Mouse (Mus musculus) frontal cortex, postnatal 14 days (tissue): Measurements from ENCODE around the gene Bola2.
"Not testable (repeated sequence)": the region's sequence is repeated elsewhere in the genome, so short reads cannot be mapped to it uniquely, and the experiment has no call there.

ENCODE experiments used
- DNase-seq, 2 experiments: peaks; one replicate each; pipeline ENCODE4 v3.0.0; 2022; ENCODE audit warnings: low spot score in 2 of 2

Gene Bola2

GRCm38 (mm10) chr7:126708175-126708952 is 13.2 kb downstream of the Bola2 start:
- no peak for DNase-seq

- no peak for DNase-seq
Observed at GRCm38 (mm10) chr7:126710266-126710665, 15.1 kb downstream of the Bola2 start.

GRCm38 (mm10) chr7:126711910-126712309 is 16.7 kb downstream of the Bola2 start:
- DNase-seq = no peak

- no peak for DNase-seq
Observed at GRCm38 (mm10) chr7:126715679-126716078, 20.5 kb downstream of the Bola2 start.

DNA sequence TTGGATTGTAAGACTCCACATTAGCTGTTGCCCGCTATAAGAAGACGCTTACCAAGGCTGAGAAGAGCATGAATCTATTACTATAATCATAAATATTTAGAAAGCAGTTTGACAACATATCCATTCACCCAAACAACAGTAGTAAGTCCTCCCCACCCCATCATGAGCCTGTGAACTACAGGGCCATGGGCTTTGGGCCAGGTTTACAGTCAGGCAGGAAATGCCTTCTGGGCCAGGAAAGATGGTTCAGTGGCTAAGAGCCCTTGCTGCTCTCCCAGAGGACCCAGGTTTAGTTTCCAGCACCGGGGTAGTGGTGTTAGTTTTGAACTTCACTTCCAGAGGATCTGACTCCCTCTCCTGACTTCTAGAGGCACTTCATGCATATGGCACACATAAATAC is 22.4 kb downstream of the Bola2 start:
- no peak for DNase-seq

GRCm38 (mm10) chr7:126718787-126719337 is 23.7 kb downstream of the Bola2 start:
- DNase-seq = no peak

DNA sequence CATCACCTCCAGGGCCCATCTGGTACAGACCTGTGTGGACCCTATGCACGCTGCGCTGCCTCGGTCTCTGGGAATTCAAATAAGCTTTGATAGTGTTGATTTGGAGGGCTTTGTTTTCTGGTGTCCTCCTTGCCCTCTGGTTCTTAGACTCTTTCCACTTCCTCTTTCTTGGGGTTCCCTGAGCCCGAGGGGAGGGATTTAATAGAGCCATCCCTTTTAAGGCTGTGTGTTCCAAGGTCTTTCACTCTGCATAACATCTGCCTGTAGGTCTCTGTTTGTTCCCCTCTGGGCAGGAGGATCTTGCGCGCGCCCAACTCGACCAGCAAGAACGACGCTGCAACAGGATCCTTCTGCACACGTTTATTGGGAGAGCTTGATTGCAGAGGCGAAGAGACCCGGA is 26.4 kb downstream of the Bola2 start:
- no peak for DNase-seq

DNA sequence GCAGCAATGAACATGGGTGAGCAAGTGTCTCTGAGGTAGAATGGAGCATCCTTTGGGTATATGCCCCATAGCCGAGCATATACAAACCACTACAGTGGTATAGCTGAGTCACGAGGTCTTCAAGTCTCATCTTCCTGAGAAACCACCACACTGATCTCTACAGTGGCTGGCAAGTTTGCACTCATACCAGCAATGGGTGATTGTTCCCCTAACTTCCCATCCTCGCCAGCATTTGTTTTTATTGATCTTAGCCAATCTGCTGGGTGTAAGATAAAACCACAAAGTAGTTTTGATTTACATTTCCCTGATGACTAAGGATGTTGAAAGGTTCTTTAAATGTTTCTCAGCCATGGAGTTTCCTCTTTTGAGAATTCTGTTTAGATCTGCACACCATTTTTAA is 29.9 kb downstream of the Bola2 start:
- no peak for DNase-seq

GRCm38 (mm10) chr7:126725667-126726066 is 30.5 kb downstream of the Bola2 start:
- DNase-seq = no peak

DNA sequence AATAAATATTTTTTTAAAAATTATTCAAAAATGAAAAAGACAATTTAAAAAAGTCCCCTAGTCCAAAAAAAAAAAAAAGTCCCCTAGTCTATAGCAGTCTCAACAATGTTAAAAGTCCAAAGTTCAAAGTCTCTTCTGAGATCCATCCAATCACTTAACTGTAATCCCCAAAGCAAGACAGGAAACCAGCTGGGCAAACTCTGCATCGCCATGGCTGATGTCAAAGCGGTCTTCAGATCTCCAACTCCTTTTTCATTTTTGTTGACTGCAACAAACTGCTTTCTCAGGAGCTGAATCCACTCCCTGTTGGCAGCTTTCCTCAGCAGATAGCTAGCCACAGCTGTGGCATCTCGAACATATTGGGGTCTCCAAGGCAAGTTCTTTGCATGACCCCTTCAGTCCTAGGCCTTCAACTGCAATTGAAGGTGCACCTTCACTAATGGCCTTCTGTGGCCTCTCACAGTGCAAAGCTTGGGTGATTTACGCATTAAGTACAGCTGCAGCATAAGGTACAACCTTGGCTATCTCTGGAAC is 35.1 kb downstream of the Bola2 start:
- not testable (repeated sequence) for DNase-seq

DNA sequence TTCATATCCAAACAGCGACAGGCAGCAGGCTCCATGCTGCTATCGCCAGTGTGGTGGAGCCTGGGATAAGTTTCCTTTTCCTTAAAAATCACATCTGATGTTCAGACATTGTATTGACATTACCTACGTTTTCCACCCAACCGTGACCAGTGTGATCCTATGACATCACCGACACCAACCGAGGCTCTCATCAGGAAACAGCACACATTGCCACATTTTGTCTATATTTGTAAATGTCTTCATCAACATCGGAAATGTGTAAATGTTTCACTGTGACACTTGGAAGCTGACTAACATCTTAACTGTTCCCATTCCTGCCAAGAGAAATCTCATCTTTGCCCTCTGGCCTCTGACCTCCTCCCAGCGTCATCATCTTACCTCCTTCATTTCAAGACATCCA is 40.9 kb downstream of the Bola2 start:
- DNase-seq = no peak

- no peak for DNase-seq
Observed at GRCm38 (mm10) chr7:126739551-126739950, 44.4 kb downstream of the Bola2 start.

DNA sequence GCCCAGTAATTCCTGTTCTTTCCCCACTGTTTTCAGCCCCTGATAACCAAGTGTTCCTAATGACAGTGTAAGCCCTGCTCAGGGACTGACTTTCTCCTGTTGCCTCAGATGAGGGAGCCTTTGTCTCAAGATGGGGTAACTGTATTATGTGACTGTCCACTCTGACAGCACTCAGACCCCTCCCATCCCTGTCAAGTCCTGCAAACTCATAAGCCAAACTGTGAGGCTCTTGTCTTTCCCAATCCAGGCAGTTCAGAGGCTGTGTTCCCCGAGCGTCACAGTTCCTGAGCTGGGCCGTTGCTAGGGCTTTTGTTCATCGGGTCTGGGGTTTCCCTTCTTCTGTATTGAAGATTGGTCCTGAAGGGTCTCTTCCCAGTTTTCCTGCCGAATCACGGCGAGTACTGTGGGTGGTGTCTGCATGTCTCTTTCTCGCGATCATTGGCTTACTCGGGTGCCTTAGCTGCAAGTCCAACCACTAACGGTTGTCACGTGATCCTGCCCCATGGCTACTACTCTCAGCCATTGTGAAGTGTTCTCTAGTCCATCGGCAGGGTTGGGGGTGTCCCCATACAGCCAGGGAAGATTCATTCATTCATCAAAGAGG is 45.0 kb downstream of the Bola2 start:
- DNase-seq = no peak

DNA sequence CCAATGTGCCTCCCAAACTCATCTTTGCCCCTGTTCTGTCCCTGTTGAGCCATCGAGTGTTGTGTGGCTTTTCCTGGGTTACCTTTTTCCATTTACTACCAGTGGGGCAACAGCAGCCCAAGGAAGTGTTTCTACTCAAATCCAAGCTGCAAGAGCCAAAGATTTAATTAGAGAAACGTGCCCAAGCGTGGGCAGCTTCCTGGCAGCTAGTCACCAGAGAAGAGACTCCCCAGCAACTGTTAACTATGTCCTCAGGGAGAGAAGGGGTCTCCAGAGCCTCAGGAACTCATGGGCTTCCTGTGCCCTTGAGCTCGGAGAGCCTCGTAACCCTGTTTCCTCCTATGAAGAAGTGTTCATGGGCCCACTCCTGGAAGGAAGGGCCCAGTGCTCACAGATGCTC is 45.8 kb downstream of the Bola2 start:
- DNase-seq = no peak

DNA sequence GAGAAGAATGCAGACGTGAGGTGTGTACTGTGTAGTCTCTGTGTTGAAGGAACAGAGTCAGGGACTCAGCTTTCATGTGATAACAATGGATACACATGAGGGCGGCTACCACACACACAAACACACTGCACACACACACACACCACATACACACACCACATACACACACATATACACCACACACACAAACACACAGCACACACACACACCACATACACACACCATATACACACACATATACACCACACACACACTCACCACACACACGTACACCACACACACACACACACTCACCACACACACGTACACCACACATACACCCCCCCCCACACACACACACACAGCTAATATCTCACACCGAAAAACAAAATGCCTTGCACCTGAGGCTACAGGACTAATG is 46.3 kb downstream of the Bola2 start:
- no peak for DNase-seq

GRCm38 (mm10) chr7:126741964-126742482 is 46.8 kb downstream of the Bola2 start:
- DNase-seq = no peak

- DNase-seq = no peak
Observed at GRCm38 (mm10) chr7:126746066-126746465, 50.9 kb downstream of the Bola2 start.

DNA sequence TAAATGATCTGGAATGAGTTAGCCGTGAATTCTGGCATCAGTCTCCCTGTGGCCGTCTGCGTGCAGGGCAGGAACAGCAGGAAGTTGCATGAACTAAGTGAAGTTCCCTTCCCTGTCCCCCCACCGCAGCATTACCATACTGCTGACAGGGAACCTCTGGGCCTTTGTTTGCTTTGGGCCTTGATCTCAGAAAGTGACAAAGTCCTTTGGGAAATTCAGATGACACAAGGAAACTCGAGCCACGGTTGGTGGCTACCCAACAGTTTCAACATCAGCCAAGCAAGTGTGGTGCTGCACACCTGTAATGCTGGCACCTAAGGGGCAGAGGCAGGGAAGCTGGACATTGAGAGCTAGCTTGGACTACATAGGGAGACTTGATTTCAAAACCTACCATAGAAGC is 51.6 kb downstream of the Bola2 start:
- no peak for DNase-seq

DNA sequence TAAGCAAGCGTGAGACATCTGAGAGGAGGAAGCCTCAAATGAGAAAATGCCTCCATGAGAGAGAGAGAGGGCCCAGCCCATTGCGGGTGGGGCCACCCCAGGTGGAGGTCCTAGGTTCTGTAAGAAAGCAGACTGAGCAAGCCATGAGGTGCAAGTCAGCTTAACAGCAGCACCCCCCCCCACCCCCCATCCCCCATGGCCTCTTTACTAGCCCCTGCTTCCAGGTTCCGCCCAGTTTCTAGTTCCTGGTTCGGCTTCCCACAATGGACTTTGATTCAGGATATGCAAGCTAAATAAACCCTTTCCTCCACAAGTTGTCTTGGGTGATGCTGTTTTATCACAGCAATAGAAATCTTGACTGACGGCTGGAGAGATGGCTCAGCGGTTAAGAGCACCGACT is 53.6 kb downstream of the Bola2 start:
- DNase-seq = no peak
